Mouse (Mus musculus) heart, embryonic 16.5 days (tissue): ENCODE measurements at regions not wholly inside any gene's neighbourhood (a gene's known extent, or its start where the extent isn't known, plus 50 kb on each side); places are given as distances from the start of the nearest gene placed in this dataset.
A peak's percentile ranks its signal among the peaks of the same experiment; 100 is the strongest.

Source experiments
- ATAC-seq: fragments of 200-750 bp; cut with Nextera tagmentation; replicated peaks from 2 replicates; pipeline ENCODE4 v1.8.0; 2017; ENCODE audit warnings: moderate number of reproducible peaks; ENCODE audit not compliant: insufficient read depth, low FRiP score; ENCODE audit errors: extremely low read depth
- H3K27ac ChIP-seq: fragments of 300-500 bp; sonication (generic); 2 replicates; pipeline ENCODE4 v1.5.1; 2014; ENCODE audit warnings: mild to moderate bottlenecking, low read length, control low read depth, moderate library complexity
- H3K27me3 ChIP-seq: fragments of 300-500 bp; sonication (generic); 2 replicates; pipeline ENCODE4 v1.6.1; 2014; ENCODE audit warnings: low read length, mixed read lengths; ENCODE audit not compliant: control insufficient read depth, insufficient read depth
- H3K36me3 ChIP-seq: fragments of 300-500 bp; sonication (generic); 2 replicates; pipeline ENCODE4 v1.6.1; 2014; ENCODE audit not compliant: control insufficient read depth, insufficient read depth
- H3K4me1 ChIP-seq: fragments of 300-500 bp; sonication (generic); 2 replicates; pipeline ENCODE4 v1.6.1; 2014; ENCODE audit warnings: low read length, mixed read lengths; ENCODE audit not compliant: control insufficient read depth, insufficient read depth
- H3K4me2 ChIP-seq: fragments of 300-500 bp; sonication (generic); 2 replicates; pipeline ENCODE4 v1.6.1; 2014; ENCODE audit warnings: low read depth, mild to moderate bottlenecking, control low read depth, low read length
- H3K4me3 ChIP-seq: fragments of 300-500 bp; sonication (generic); 2 replicates; pipeline ENCODE4 v1.5.1; 2014; ENCODE audit warnings: mild to moderate bottlenecking, control low read depth, low read length
- H3K9ac ChIP-seq: fragments of 300-500 bp; sonication (generic); 2 replicates; pipeline ENCODE4 v1.6.1; 2014; ENCODE audit warnings: low read length, control low read depth
- H3K9me3 ChIP-seq: fragments of 300-500 bp; sonication (generic); replicated peaks from 2 replicates; pipeline ENCODE4 v1.6.1; 2016; ENCODE audit warnings: low read length; ENCODE audit not compliant: control insufficient read depth
- WGBS: fragments of 180-500 bp; shearing (Covaris S2); extraction: QIAGEN DNeasy Blood & Tissue Kit; methylation state at CpG from one replicate; pipeline ENCODE4 v1.1.7; 2014; 5-methylcytosine and 5-hydroxymethylcytosine counted together

DNA sequence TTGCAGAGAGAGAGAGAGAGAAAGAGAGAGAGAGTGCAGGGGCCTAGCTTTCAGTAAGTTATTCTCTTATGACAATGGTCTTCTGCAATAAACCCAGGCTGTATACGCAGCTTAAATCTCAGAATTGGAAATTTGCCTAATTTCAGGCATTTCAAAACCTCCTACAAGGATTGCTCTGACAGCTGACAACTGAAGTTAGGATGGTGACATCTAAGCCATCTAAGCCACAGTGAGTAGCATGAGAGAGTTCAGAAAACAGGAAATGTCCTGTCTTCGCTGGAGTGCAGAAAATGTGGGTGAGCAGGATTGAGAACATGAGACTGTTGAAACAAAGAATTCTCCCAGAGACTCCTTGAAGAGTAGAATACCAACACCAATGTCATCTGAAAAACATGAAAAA is 56.8 kb downstream of the Fam110c start:
- H3K27ac ChIP-seq, result no peak overlapping the region
- H3K4me3 ChIP-seq, result no peak overlapping the region
- H3K36me3 ChIP-seq, result no peaks in the 10 kb centered on the region
- H3K9ac ChIP-seq, result no peak overlapping the region
- H3K27me3 ChIP-seq, result no peaks in the 10 kb centered on the region
- ATAC-seq, result no peak
- 65% methylated on average over 2 of the region's 2 CpGs for whole genome bisulfite sequencing
- no peaks in the 10 kb centered on the region for H3K9me3 ChIP-seq
- H3K4me2 ChIP-seq, result no peak overlapping the region
- no peaks in the 10 kb centered on the region for H3K4me1 ChIP-seq

- no peak overlapping the region for H3K4me3 ChIP-seq
- H3K9me3 ChIP-seq, result no peaks in the 10 kb centered on the region
- H3K36me3 ChIP-seq, result no peaks in the 10 kb centered on the region
- H3K4me1 ChIP-seq, result peaks cover 18% of the 10 kb centered on the region
- WGBS, result 70% methylated on average over 6 of the region's 6 CpGs
- H3K27ac ChIP-seq, result no peak overlapping the region
- H3K4me2 ChIP-seq, result no peak overlapping the region
- no peaks in the 10 kb centered on the region for H3K27me3 ChIP-seq
- no peak for ATAC-seq
- H3K9ac ChIP-seq, result no peak overlapping the region
Measured at GRCm38 (mm10) chr12:31134465-31134992, 60.9 kb downstream of the Fam110c start.

- H3K9me3 ChIP-seq, result no peaks in the 10 kb centered on the region
- ATAC-seq, result no peak
- no peak overlapping the region for H3K4me2 ChIP-seq
- H3K4me1 ChIP-seq, result peaks cover 18% of the 10 kb centered on the region
- no peaks in the 10 kb centered on the region for H3K27me3 ChIP-seq
- WGBS, result 77% methylated on average over 10 of the region's 10 CpGs
- no peak overlapping the region for H3K9ac ChIP-seq
- no peak overlapping the region for H3K27ac ChIP-seq
- H3K36me3 ChIP-seq, result no peaks in the 10 kb centered on the region
- no peak overlapping the region for H3K4me3 ChIP-seq
Measured at GRCm38 (mm10) chr12:31136364-31136763, 62.7 kb downstream of the Fam110c start.

DNA sequence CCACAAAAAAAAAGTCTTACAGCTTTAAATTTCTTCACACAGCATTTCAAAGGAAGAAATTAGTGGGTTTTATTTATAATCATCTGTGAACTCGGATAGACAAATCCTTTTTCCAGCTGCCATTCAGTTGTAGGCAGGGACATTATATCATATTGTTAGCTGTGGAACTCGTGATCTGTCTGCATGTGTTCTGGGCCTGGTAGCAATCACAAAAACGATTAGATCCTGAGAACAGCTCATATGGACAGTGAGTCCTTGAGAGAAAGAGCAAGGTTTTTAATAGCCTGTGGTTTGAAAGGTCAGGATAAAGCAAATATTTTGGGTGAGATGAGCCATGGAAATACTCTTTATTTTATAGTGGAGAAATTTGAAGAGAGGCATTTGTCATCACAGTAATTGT is 63.2 kb downstream of the Fam110c start:
- H3K4me2 ChIP-seq, result no peak overlapping the region
- H3K27ac ChIP-seq, result peak overlapping the region; percentile 81
- 26% methylated on average over 3 of the region's 3 CpGs for WGBS

DNA sequence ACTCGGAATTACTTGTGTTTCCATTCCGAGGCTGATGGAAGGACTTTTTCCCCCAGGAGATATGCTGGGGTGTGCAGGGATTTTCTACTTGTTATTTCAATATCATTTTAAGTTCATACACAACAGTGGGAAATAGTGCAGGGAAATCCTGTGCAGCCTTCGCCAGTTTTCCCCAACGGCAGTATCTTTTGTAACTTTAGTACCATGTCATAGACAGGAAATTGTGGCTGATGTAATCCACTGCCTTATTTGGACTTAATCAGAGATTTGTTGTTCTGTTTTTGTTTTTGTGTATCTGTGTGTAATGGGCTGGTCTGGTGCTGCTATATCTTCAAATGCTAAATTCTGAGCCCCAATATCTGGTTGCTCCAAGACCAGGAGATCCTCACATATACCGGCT is 63.8 kb downstream of the Fam110c start:
- Histone ChIP-seq H3K9ac (no peak overlapping the region), H3K27ac (peak overlapping the region; percentile 81), H3K36me3 (no peaks in the 10 kb centered on the region), H3K27me3 (no peaks in the 10 kb centered on the region), H3K4me1 (peaks cover 18% of the 10 kb centered on the region), H3K9me3 (no peaks in the 10 kb centered on the region), H3K4me3 (no peak overlapping the region), H3K4me2 (no peak overlapping the region)
- WGBS, result 37% methylated on average over 5 of the region's 5 CpGs
- no peak for ATAC-seq

More for the DNA sequence above, 63.2 kb downstream of the Fam110c start:
- no peaks in the 10 kb centered on the region for H3K27me3 ChIP-seq
- no peak overlapping the region for H3K9ac ChIP-seq
- peaks cover 18% of the 10 kb centered on the region for H3K4me1 ChIP-seq
- H3K4me3 ChIP-seq, result no peak overlapping the region
- ATAC-seq, result no peak
- no peaks in the 10 kb centered on the region for H3K36me3 ChIP-seq
- H3K9me3 ChIP-seq, result no peaks in the 10 kb centered on the region

- Histone ChIP-seq H3K9ac (no peak overlapping the region), H3K4me1 (peaks cover 18% of the 10 kb centered on the region), H3K27ac (no peak overlapping the region), H3K27me3 (no peaks in the 10 kb centered on the region), H3K36me3 (no peaks in the 10 kb centered on the region), H3K4me3 (no peak overlapping the region), H3K9me3 (no peaks in the 10 kb centered on the region), H3K4me2 (no peak overlapping the region)
- 36% methylated on average over 4 of the region's 4 CpGs for whole genome bisulfite sequencing
- no peak for ATAC-seq
Measured at GRCm38 (mm10) chr12:31139853-31140252, 66.2 kb downstream of the Fam110c start.

DNA sequence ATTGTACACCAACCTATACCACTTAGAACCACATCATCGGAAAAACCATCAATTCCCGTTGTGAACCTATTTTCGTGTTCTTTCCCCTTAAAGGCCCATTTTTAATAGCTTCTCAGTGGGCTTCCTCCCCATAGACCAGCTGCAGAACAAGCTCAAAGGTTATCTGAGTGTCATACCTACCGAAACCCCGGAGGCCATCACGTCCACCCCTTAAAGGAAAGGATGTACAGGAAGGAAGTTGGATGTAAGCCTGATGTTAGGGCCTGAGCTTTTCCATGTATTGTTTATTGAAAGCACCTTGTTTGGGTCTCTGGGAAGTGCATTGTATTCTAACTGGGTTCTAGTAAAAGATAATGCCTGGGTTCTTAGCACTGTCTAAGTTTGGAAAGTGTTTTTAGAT is 69.6 kb downstream of the Fam110c start:
- peak overlapping the region; percentile 52 for H3K27ac ChIP-seq
- H3K9me3 ChIP-seq, result no peaks in the 10 kb centered on the region
- peaks cover 10% of the 10 kb centered on the region for H3K4me1 ChIP-seq
- no peak for ATAC-seq
- H3K9ac ChIP-seq, result no peak overlapping the region
- no peak overlapping the region for H3K4me3 ChIP-seq
- no peak overlapping the region for H3K4me2 ChIP-seq
- WGBS, result 66% methylated on average over 6 of the region's 6 CpGs
- H3K27me3 ChIP-seq, result no peaks in the 10 kb centered on the region
- no peaks in the 10 kb centered on the region for H3K36me3 ChIP-seq

DNA sequence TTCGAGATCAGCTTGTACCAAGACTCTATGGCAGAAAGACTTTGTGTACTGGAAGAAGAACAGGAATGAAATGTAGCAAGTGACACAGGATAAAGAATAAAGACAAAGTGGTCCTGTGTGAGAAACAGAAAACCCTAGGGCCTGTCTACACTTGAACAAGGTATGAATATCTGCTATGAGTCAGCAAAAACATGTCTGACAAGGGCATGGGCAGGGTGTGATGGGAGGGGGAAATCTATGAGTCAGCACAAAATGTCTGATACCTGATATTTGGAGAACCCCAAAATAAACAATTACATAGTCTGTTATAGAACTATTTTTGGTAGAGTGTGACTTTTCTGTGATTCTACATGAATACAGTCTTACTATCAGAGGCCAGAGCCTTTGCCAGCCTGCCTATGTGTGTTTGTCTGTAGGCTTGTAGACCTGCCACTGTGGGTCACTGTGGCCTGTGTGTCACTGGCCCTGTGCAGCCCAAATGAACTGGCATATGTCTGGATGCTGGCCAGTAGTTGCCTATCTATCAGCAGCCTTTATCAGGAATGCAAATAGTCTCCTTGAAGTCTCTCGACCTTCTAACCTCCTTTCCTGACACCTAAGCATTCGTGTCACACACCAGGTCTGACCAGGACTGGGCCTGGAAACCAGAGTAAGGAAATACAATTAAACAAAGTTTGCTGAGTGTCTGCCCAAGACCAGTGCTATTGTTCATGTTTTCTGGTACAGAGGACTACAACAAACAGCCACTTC is 71.5 kb downstream of the Fam110c start:
- H3K9me3 ChIP-seq, result no peaks in the 10 kb centered on the region
- no peak overlapping the region for H3K4me2 ChIP-seq
- peak overlapping the region; percentile 77 for H3K27ac ChIP-seq
- H3K4me3 ChIP-seq, result no peak overlapping the region
- H3K27me3 ChIP-seq, result no peaks in the 10 kb centered on the region
- peak; percentile 72 for ATAC-seq
- no peak overlapping the region for H3K9ac ChIP-seq
- WGBS, result 46% methylated on average over 3 of the region's 3 CpGs
- H3K4me1 ChIP-seq, result peaks cover 15% of the 10 kb centered on the region
- H3K36me3 ChIP-seq, result no peaks in the 10 kb centered on the region

DNA sequence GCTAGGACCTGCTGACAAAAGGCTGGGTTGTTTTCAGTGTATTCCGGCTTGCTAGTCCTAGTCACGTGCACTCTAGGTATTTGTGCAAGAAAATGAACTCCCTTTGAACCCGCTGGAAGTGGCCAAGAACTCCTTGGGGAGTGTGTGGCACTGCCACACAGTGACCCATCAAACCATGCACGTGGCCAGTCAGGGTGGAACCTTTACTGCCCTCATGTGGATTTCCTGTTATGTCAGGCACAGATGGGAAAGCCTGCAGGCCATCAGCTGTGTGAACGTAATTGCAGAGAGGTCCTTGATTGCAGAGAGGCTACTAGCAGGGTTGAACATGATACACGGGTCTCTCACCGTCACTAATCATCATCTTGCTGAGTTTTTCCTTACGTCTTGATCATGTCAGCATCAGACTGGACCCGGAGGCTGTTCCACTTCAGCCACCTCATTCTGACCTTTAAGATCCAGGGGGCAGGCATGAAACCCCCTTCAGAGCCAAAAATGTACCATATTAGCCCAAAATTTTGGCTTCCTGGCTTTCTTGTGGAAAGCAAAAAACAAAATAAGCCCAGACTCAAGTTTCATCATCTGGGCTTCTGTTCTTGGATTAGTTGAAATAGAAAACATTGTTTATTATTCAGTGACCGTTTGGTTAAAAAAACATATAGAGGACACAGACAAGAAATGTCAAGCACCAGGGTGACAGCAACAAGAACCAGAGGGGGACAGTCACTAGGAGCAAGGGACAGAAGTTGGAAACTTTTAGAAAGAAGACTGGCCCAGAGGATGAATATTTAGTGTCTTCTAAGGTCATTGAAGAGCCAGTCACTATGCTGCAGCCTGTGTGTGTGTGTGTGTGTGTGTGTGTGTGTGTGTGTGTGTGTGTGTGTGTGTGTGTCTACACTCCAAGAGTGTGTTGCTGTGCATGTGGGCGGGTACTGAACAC is 75.0 kb downstream of the Fam110c start:
- ATAC-seq, result no peak

More for the DNA sequence above, 75.0 kb downstream of the Fam110c start:
- Histone ChIP-seq H3K36me3 (no peaks in the 10 kb centered on the region), H3K4me1 (peaks cover 15% of the 10 kb centered on the region), H3K4me3 (no peak overlapping the region), H3K9ac (no peak overlapping the region), H3K27ac (no peak overlapping the region), H3K9me3 (no peaks in the 10 kb centered on the region), H3K27me3 (no peaks in the 10 kb centered on the region), H3K4me2 (no peak overlapping the region)
- 45% methylated on average over 11 of the region's 11 CpGs for WGBS
